Mouse (Mus musculus) neural tube, embryonic 14.5 days (tissue): ENCODE measurements at regions not wholly inside any gene's neighbourhood (a gene's known extent, or its start where the extent isn't known, plus 50 kb on each side); places are given as distances from the start of the nearest gene placed in this dataset.
A peak's percentile ranks its signal among the peaks of the same experiment; 100 is the strongest.

Experiments used
- ATAC-seq: fragments of 200-750 bp; cut with Nextera tagmentation; 2 replicates; pipeline ENCODE4 v1.8.0; 2017; ENCODE audit warnings: low read depth, mild to moderate bottlenecking, moderate TSS enrichment, moderate library complexity
- H3K27ac ChIP-seq: fragments of 300-500 bp; sonication (generic); 2 replicates; pipeline ENCODE4 v1.5.1; 2014; ENCODE audit warnings: low read depth, mild to moderate bottlenecking, control low read depth, low read length, moderate library complexity, mixed read lengths
- H3K27me3 ChIP-seq: fragments of 300-500 bp; sonication (generic); 2 replicates; pipeline ENCODE4 v1.6.1; 2014; ENCODE audit warnings: low read length; ENCODE audit not compliant: control insufficient read depth, insufficient read depth
- H3K36me3 ChIP-seq: fragments of 300-500 bp; sonication (generic); 2 replicates; pipeline ENCODE4 v1.6.1; 2014; ENCODE audit warnings: low read length, mixed read lengths; ENCODE audit not compliant: control insufficient read depth, insufficient read depth
- H3K4me1 ChIP-seq: fragments of 300-500 bp; sonication (generic); 2 replicates; pipeline ENCODE4 v1.6.1; 2014; ENCODE audit warnings: low read length; ENCODE audit not compliant: control insufficient read depth, insufficient read depth
- H3K4me2 ChIP-seq: fragments of 300-500 bp; sonication (generic); 2 replicates; pipeline ENCODE4 v1.6.1; 2014; ENCODE audit warnings: mild to moderate bottlenecking, low read depth, low read length, control low read depth
- H3K4me3 ChIP-seq: fragments of 300-500 bp; sonication (generic); 2 replicates; pipeline ENCODE4 v1.5.1; 2014; ENCODE audit warnings: low read depth, low read length, control low read depth, mixed read lengths
- H3K9ac ChIP-seq: fragments of 300-500 bp; sonication (generic); replicated peaks from 2 replicates; pipeline ENCODE4 v1.6.1; 2014; ENCODE audit warnings: low read depth, mild to moderate bottlenecking, control low read depth, low read length, mixed read lengths
- H3K9me3 ChIP-seq: fragments of 300-500 bp; sonication (generic); 2 replicates; pipeline ENCODE4 v1.6.1; 2016; ENCODE audit warnings: low read length; ENCODE audit not compliant: control insufficient read depth
- WGBS: fragments of 180-500 bp; shearing (Covaris S2); extraction: QIAGEN DNeasy Blood & Tissue Kit; methylation state at CpG from one replicate; pipeline ENCODE4 v1.1.7; 2014; 5-methylcytosine and 5-hydroxymethylcytosine counted together

DNA sequence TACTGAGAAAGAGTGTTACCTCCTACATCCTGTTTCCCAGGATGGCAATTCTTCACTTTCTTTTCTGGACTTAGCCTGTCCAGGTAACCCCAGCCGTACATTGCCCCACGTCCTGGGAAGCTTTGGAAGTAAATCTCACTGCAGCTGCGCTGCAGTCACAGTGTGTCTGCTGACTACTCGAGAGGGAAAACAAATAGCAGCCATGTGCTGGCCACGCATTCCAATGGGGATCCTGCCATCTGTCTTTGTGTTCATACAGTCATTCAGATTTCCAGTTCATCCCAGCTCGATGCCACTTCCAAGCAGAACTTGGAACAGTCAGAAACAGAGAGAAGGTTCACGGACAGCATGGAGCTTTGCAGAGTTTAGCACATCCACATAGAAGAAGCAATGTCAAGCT, 690.2 kb upstream of the Acvr2a start:
- Histone ChIP-seq H3K9me3 (no peaks in the 10 kb centered on the region), H3K9ac (no peak overlapping the region), H3K4me2 (no peak overlapping the region), H3K27ac (no peak overlapping the region), H3K4me1 (no peaks in the 10 kb centered on the region), H3K4me3 (no peak overlapping the region), H3K27me3 (no peaks in the 10 kb centered on the region), H3K36me3 (no peaks in the 10 kb centered on the region)
- WGBS: 29% methylated on average over 7 of the region's 7 CpGs
- no peak for ATAC-seq

DNA sequence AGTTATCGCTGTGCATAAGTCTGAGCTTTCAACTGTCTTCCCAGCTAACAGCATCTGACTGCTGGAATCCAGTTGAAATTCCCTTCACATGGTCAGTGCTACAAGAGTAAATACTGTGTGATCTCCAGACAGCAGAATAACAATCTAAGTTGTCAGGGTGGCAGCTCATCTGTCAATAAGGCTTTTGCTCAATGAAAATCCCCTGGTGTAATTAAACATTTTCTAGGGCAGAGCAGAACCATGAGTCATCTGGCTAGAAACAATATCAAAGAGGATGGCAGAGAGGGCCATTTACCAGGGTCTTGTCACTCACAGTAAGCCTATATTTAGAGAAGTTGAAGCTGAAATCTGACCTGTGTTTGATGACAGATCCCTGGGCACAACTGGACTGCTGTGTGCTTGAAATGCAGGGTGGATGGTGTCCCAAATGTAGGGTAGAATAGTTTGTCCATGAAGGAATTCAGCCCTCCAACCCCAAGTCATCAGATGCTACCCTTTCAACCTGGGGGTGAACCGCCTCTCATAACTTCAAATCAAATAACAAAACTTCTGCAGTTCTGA, 675.8 kb upstream of the Acvr2a start:
- no peaks in the 10 kb centered on the region for H3K27me3 ChIP-seq
- H3K9me3 ChIP-seq: no peaks in the 10 kb centered on the region
- H3K4me1 ChIP-seq: no peaks in the 10 kb centered on the region
- no peaks in the 10 kb centered on the region for H3K36me3 ChIP-seq
- 93% methylated on average over 2 of the region's 2 CpGs for WGBS
- H3K4me2 ChIP-seq: no peak overlapping the region
- no peak for ATAC-seq
- H3K9ac ChIP-seq: no peak overlapping the region
- H3K27ac ChIP-seq: no peak overlapping the region
- no peak overlapping the region for H3K4me3 ChIP-seq

DNA sequence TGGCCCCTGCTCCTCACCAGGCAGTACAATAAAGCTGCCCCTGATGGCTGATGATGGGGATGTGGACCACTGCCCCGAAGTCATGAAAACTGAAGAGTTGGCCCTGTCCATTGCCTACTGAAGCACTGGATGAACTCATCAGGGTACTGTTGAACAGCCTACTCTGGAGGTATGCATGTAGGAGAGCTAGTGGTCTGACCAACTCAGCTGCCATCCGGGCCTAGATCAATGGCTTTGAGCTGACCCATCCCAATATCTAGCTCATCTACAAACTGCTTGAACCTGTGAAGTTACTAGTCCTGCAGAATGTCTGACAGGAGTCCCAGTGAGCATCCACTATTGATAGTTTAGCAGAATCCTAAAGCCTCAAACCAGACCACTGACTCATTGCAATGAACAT, 672.6 kb upstream of the Acvr2a start:
- Histone ChIP-seq H3K36me3 (no peaks in the 10 kb centered on the region), H3K27ac (no peak overlapping the region), H3K9me3 (no peaks in the 10 kb centered on the region), H3K9ac (no peak overlapping the region), H3K4me1 (no peaks in the 10 kb centered on the region), H3K27me3 (no peaks in the 10 kb centered on the region), H3K4me2 (no peak overlapping the region), H3K4me3 (no peak overlapping the region)
- WGBS: 96% methylated on average over 2 of the region's 2 CpGs
- ATAC-seq: no peak

DNA sequence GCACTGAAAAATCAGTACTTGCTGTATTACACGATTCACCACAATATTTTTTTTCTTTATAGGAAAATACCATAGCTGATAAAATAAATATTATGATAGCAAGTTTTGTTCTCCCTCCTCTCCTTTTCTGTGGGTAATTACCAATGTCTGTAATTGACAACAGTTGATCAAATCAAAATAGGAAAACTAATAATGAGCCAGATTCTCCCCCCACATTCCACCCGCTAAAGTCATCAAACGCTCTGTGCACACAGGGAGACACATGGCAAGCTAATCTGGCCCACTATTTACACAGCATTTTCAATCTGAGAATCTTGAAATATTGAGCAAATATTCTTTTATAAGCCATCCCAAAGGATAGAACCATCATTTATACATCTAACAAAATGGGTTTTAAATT, 659.2 kb upstream of the Acvr2a start:
- no peak for ATAC-seq
- H3K9me3 ChIP-seq: no peaks in the 10 kb centered on the region
- H3K4me3 ChIP-seq: no peak overlapping the region
- no peak overlapping the region for H3K4me2 ChIP-seq
- WGBS: 90% methylated on average over 3 of the region's 3 CpGs
- H3K27me3 ChIP-seq: no peaks in the 10 kb centered on the region
- H3K36me3 ChIP-seq: no peaks in the 10 kb centered on the region
- H3K27ac ChIP-seq: no peak overlapping the region
- H3K9ac ChIP-seq: no peak overlapping the region
- no peaks in the 10 kb centered on the region for H3K4me1 ChIP-seq

DNA sequence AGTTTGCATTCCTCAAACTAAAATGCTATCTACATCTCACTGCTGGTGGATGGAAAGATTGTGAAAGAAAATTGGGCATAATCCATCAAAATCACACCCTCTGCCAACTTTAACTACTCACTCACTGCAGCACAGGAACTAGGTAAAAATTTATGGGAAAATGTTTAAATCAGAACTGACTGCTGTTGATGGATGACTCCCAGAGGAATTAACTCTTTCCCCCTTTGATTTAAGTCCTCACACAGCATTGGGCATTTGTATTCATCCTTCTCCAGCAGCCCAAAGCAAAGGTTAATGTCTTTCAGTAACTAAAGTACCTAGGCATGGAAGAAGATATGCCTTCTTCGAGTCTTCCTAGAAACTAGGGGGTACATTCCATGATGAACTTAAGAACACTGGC, 641.3 kb upstream of the Acvr2a start:
- ATAC-seq: no peak
- H3K9ac ChIP-seq: no peak overlapping the region

DNA sequence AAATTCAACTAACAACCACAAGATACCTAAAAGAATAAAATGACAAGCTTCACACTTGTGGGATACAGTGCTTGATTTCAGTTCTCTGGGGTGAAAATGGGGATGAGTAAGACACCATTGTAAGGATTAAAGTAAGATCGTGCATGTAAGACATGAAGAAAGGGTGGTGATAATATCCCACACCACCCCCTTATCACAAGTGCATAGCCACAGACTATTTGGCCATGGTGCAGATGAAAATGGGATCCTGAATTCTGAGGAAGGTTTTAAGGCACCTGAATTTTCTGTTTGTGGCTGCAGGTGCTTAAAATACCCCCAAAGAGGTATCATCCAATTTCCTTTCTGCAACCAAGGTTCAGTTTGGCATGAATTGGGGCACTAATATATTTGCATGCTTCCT, 627.7 kb upstream of the Acvr2a start:
- Histone ChIP-seq H3K27me3 (no peaks in the 10 kb centered on the region), H3K4me1 (no peaks in the 10 kb centered on the region), H3K4me2 (no peak overlapping the region), H3K36me3 (no peaks in the 10 kb centered on the region), H3K27ac (no peak overlapping the region), H3K4me3 (no peak overlapping the region), H3K9me3 (no peaks in the 10 kb centered on the region), H3K9ac (no peak overlapping the region)
- WGBS: 81% methylated on average over 1 of the region's 1 CpGs
- ATAC-seq: no peak

More for the DNA sequence above, 641.3 kb upstream of the Acvr2a start:
- no peaks in the 10 kb centered on the region for H3K9me3 ChIP-seq
- 89% methylated on average over 1 of the region's 1 CpGs for WGBS
- H3K4me3 ChIP-seq: no peak overlapping the region
- no peaks in the 10 kb centered on the region for H3K36me3 ChIP-seq
- H3K4me1 ChIP-seq: no peaks in the 10 kb centered on the region
- no peak overlapping the region for H3K4me2 ChIP-seq
- no peaks in the 10 kb centered on the region for H3K27me3 ChIP-seq
- H3K27ac ChIP-seq: no peak overlapping the region

DNA sequence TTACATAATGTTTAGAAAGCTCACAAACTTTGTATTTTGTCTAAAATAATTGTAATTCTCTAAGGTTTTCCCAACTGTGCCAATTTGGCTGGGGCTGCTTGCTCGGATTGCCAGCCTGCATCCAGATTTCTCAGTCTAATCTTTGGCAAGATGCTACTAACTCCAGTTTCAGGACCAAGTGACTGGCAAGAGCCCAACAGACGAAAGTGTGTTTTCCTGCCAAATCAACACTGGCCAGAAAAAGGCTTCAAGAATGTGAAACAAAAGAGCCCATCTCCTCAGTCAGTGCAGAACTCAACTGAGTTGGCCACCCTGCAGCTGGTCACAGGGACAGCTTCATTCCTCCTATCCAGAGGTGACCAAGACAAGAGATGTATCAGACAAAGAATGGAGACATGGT, 627.3 kb upstream of the Acvr2a start:
- H3K9me3 ChIP-seq: no peaks in the 10 kb centered on the region
- H3K36me3 ChIP-seq: no peaks in the 10 kb centered on the region
- H3K27ac ChIP-seq: no peak overlapping the region
- peak; percentile 34; the same call in 1 of the 2 replicates for ATAC-seq
- WGBS: 60% methylated on average over 2 of the region's 2 CpGs
- no peak overlapping the region for H3K9ac ChIP-seq
- no peak overlapping the region for H3K4me3 ChIP-seq
- no peak overlapping the region for H3K4me2 ChIP-seq
- H3K27me3 ChIP-seq: no peaks in the 10 kb centered on the region
- H3K4me1 ChIP-seq: no peaks in the 10 kb centered on the region

DNA sequence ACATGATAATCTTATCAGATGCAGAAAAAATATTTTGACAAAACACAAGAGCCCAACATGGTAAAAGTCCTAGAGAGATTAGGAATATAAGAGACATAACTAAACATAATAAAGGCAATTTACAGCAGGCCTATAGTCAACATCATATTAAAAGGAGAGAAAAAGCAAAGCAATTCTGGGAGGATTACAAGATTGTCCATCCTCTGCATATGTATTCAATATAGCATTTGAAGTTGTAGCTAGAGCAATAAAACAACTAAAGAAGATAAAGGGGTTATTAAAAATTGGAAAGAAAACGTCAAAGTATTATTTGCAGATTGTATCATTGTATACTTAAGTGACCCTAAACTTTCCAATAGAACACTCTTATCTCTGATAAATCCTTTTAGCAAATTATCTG, 602.1 kb upstream of the Acvr2a start:
- 67% methylated on average over 1 of the region's 1 CpGs for WGBS
- H3K36me3 ChIP-seq: no peaks in the 10 kb centered on the region
- H3K4me2 ChIP-seq: no peak overlapping the region
- no peak for ATAC-seq
- H3K4me1 ChIP-seq: no peaks in the 10 kb centered on the region
- no peak overlapping the region for H3K4me3 ChIP-seq
- H3K9me3 ChIP-seq: no peaks in the 10 kb centered on the region
- no peaks in the 10 kb centered on the region for H3K27me3 ChIP-seq
- no peak overlapping the region for H3K27ac ChIP-seq
- H3K9ac ChIP-seq: no peak overlapping the region

DNA sequence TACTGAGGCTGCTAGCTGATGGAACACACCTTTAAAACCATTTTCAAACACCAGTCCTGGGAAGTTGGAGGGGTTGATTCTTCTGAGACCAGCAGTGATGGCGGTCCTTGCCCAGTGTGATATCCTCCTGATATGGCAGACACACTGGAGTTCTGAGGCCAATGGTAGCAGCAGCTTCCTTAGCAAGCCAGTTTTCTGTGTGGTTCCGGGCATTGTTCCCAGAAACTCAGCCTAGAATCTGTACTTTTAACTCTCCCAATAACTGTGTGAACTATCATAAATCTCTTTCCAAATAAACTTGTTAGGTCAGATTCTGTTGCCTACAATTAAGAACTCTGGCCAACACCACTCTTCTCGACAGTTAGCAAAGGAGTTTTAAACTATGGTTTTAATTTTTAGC, 593.1 kb upstream of the Acvr2a start:
- WGBS: 88% methylated on average over 3 of the region's 3 CpGs
- H3K9me3 ChIP-seq: no peaks in the 10 kb centered on the region
- H3K36me3 ChIP-seq: no peaks in the 10 kb centered on the region

More for the DNA sequence above, 593.1 kb upstream of the Acvr2a start:
- H3K27me3 ChIP-seq: no peaks in the 10 kb centered on the region
- no peak for ATAC-seq
- no peak overlapping the region for H3K4me2 ChIP-seq
- H3K4me1 ChIP-seq: no peaks in the 10 kb centered on the region
- no peak overlapping the region for H3K9ac ChIP-seq
- H3K4me3 ChIP-seq: no peak overlapping the region
- H3K27ac ChIP-seq: no peak overlapping the region
